Mouse (Mus musculus) kidney, postnatal 25 days (tissue): ENCODE results near the gene Rnase2b.
"Not testable (repeated sequence)": the region's sequence is repeated elsewhere in the genome, so short reads cannot be mapped to it uniquely, and the experiment has no call there.

Experiments used
- DNase-seq, 2 experiments: peaks; one replicate each; pipeline ENCODE4 v3.0.0; 2021; ENCODE audit warnings: mixed read lengths in 2 of 2

Rnase2b gene

GRCm38 (mm10) chr14:51156056-51156735, 5.9 kb upstream of the Rnase2b start:
- DNase-seq: no peak

GRCm38 (mm10) chr14:51156736-51157068, 5.4 kb upstream of the Rnase2b start:
- no peak for DNase-seq

- no peak for DNase-seq
Observed at GRCm38 (mm10) chr14:51157072-51157471, 5.0 kb upstream of the Rnase2b start.

- DNase-seq: not testable (repeated sequence)
Observed at GRCm38 (mm10) chr14:51163323-51163722, 1.3 kb downstream of the Rnase2b start.

GRCm38 (mm10) chr14:51165435-51165834, 3.4 kb downstream of the Rnase2b start:
- DNase-seq: no peak

GRCm38 (mm10) chr14:51166068-51166467, 4.0 kb downstream of the Rnase2b start:
- no peak for DNase-seq

- peak in 1 of 2 experiments; percentile 56 for DNase-seq
Observed at GRCm38 (mm10) chr14:51172095-51172865, 10.2 kb downstream of the Rnase2b start.

- DNase-seq: not testable (repeated sequence)
Observed at GRCm38 (mm10) chr14:51172947-51173346, 10.9 kb downstream of the Rnase2b start.

GRCm38 (mm10) chr14:51173843-51174242, 11.8 kb downstream of the Rnase2b start:
- DNase-seq: no peak

- DNase-seq: not testable (repeated sequence)
Observed at GRCm38 (mm10) chr14:51181051-51181450, 19.0 kb downstream of the Rnase2b start.

- peak; percentile 49 to 63 for DNase-seq
Observed at GRCm38 (mm10) chr14:51195681-51196080, 33.6 kb downstream of the Rnase2b start.

GRCm38 (mm10) chr14:51199098-51200023, 37.3 kb downstream of the Rnase2b start, which contains the start of gene Ang2:
Ang2 (minus strand) TSS chr14:51199148.
- DNase-seq: no peak

GRCm38 (mm10) chr14:51200054-51200453, 38.0 kb downstream of the Rnase2b start:
- DNase-seq: no peak

GRCm38 (mm10) chr14:51200466-51200865, 38.4 kb downstream of the Rnase2b start:
- DNase-seq: no peak

GRCm38 (mm10) chr14:51203115-51203514, 41.1 kb downstream of the Rnase2b start, which contains the start of gene Ear14:
Ear14 (plus strand) TSS chr14:51203391.
- no peak for DNase-seq
